In genomic region chr2:166828306-166828705, GRCm38 (mm10) we compare ENCODE assay signal across 27 mouse cellular contexts. TPM values are rescaled to one million over a fixed set of nuclear protein-coding genes. Genes with fewer than 3 reads are reported as not detected.
DNase-seq lines count a peak whose midpoint lies in the region; TF ChIP-seq lines count a peak whose summit lies in the region.
"Had no signal": no experiment of that assay in that cellular context is flagged by ENCODE, and none has a peak within 500 bp of the region (broad histone marks: within the 10 kb centered on the region; RNA-seq: fewer than 3 reads in every experiment).

No protein-coding gene starts in this region.

- no peak overlapping the region for H3K4me3 ChIP-seq in heart, adult 2 months
- H3K4me3 ChIP-seq: embryonic facial prominence, embryonic 13.5 days; forebrain, embryonic 10.5 days; forebrain, embryonic 15.5 days; heart, embryonic 10.5 days; heart, embryonic 15.5 days; intestine, embryonic 15.5 days; limb, embryonic 12.5 days; liver, embryonic 15.5 days; midbrain, embryonic 10.5 days; myocyte; neural tube, embryonic 12.5 days had no signal

- H3K27me3 ChIP-seq in heart, adult 2 months (ENCODE audit: control insufficient read depth, insufficient read depth, low read length): no peaks in the 10 kb centered on the region
- H3K27me3 ChIP-seq: embryonic facial prominence, embryonic 13.5 days; forebrain, embryonic 15.5 days; heart, embryonic 15.5 days; intestine, embryonic 15.5 days; limb, embryonic 12.5 days; liver, embryonic 15.5 days; neural tube, embryonic 12.5 days; Patski had no signal

- H3K27ac ChIP-seq in heart, adult 2 months: no peak overlapping the region
- H3K27ac ChIP-seq: embryonic facial prominence, embryonic 13.5 days; forebrain, embryonic 10.5 days; forebrain, embryonic 15.5 days; heart, embryonic 10.5 days; heart, embryonic 15.5 days; intestine, embryonic 15.5 days; limb, embryonic 12.5 days; liver, embryonic 15.5 days; midbrain, embryonic 10.5 days; neural tube, embryonic 12.5 days had no signal

- no peak for TF ChIP-seq POLR2A in heart, adult 2 months (IDR thresholded peaks at IDR 0.05; ENCODE audit: insufficient read depth, low read depth, low read length)

- no peak for TF ChIP-seq CTCF in heart, adult 2 months (IDR thresholded peaks at IDR 0.05)

- intact Hi-C loops in left cerebral cortex, postnatal 14 days (cut with DNase I): no loop called here
- intact Hi-C loops in left cerebral cortex, postnatal 10 days (cut with DNase I): no loop called here
- intact Hi-C loops in left cerebral cortex, postnatal 25 days (cut with DNase I): no loop called here
- intact Hi-C loops in heart, adult 2 months (cut with DNase I): no loop called here

- H3K9ac ChIP-seq in heart, adult 2 months (ENCODE audit: low read depth, low read length): no peak overlapping the region
- H3K9ac ChIP-seq: embryonic facial prominence, embryonic 13.5 days; forebrain, embryonic 15.5 days; heart, embryonic 15.5 days; intestine, embryonic 15.5 days; limb, embryonic 12.5 days; liver, embryonic 15.5 days; lung, embryonic 14.5 days; neural tube, embryonic 12.5 days had no signal

- peaks cover 5% of the 10 kb centered on the region; the same call in 1 of the 2 replicates for H3K79me2 ChIP-seq in heart, adult 2 months (replicated peaks; ENCODE audit: control insufficient read depth, insufficient read depth, low read length)

- peaks cover 5% of the 10 kb centered on the region for H3K4me1 ChIP-seq in heart, adult 2 months (ENCODE audit: control insufficient read depth, insufficient read depth, low read length)
- H3K4me1 ChIP-seq: embryonic facial prominence, embryonic 13.5 days; forebrain, embryonic 10.5 days; forebrain, embryonic 15.5 days; heart, embryonic 10.5 days; heart, embryonic 15.5 days; intestine, embryonic 15.5 days; limb, embryonic 12.5 days; midbrain, embryonic 10.5 days; neural tube, embryonic 12.5 days had no signal

- no peak for TF ChIP-seq EP300 in heart, adult 2 months (IDR thresholded peaks at IDR 0.05; ENCODE audit: insufficient read depth, low read depth, low read length)

- 87% methylated on average over 12 of the region's 12 CpGs for WGBS in heart, adult 2 months

- DNase-seq in layer of hippocampus, adult 18-20 months (ENCODE audit: low spot score in 2 of 2): peak; percentile 56 to 62
- DNase-seq in layer of hippocampus, adult 9-11 months: no peak
- peak; percentile 38 to 48 for DNase-seq in left cerebral cortex, postnatal 14 days (ENCODE audit: low spot score in 2 of 2)
- DNase-seq in left cerebral cortex, postnatal 10 days (ENCODE audit: extremely low spot score in 1 of 2, low spot score in 2 of 2): no peak
- peak; percentile 52 to 87 for DNase-seq in left cerebral cortex, postnatal 25 days (ENCODE audit: low spot score in 2 of 2)
- DNase-seq in right cerebral cortex, postnatal 36 days (ENCODE audit: low spot score in 2 of 2): peak; percentile 61 to 63
- no peak for DNase-seq in heart, adult 2 months
- DNase-seq: adrenal gland, postnatal 10 days; cerebellum, adult 11-12 months; cerebellum, adult 9-11 months; embryo, embryonic 11 days; gastrocnemius, postnatal 14 days; kidney, adult 2 months; kidney, postnatal 36 days; lung, embryonic 14.5 days had no signal

- H3K36me3 ChIP-seq in heart, adult 2 months (ENCODE audit: control insufficient read depth, insufficient read depth, low read length): no peaks in the 10 kb centered on the region
- H3K36me3 ChIP-seq: forebrain, embryonic 10.5 days; forebrain, embryonic 15.5 days; intestine, embryonic 15.5 days; midbrain, embryonic 10.5 days had no signal

RNA-seq across cellular contexts. Expression of gene Arfgef2, which starts 22.9 kb away (rescaled TPM):
- total RNA-seq in layer of hippocampus, adult 18-20 months (2021): 10 to 100 TPM; 59.4 to 59.5 TPM
- total RNA-seq in left cerebral cortex, postnatal 14 days (2021): 10 to 100 TPM; 45.7 to 49.8 TPM
- 10 to 100 TPM; 39.5 to 44.2 TPM for total RNA-seq in left cerebral cortex, postnatal 10 days (2021)
- 10 to 100 TPM; 52.7 to 54.6 TPM for total RNA-seq in left cerebral cortex, postnatal 25 days (2021)
- 10 to 100 TPM; 45.4 to 50.4 TPM for total RNA-seq in heart, adult 2 months (2021)
- 12.5 and 20.4 TPM in 2 replicates for polyA plus RNA-seq in heart, adult 2 months (2012; rRNA removed)

RNA-seq across cellular contexts. Expression of gene Trp53rkb, which starts 36.0 kb away (rescaled TPM):
- 1 to 10 TPM; 4.5 to 5.2 TPM for total RNA-seq in layer of hippocampus, adult 18-20 months (2021)
- 1 to 10 TPM; 5.7 to 9.3 TPM for total RNA-seq in left cerebral cortex, postnatal 14 days (2021)
- total RNA-seq in left cerebral cortex, postnatal 10 days (2021): 1 to 10 TPM; 6.5 to 8.8 TPM
- total RNA-seq in left cerebral cortex, postnatal 25 days (2021): 1 to 10 TPM; 7.2 to 7.7 TPM
- 1 to 10 TPM; 2.2 to 3.0 TPM for total RNA-seq in heart, adult 2 months (2021)
- polyA plus RNA-seq in heart, adult 2 months (2012; rRNA removed): 1.4 and 1.8 TPM in 2 replicates

Comparison
In these comparisons a context has a peak if more than half of its experiments do, and no peak if none do; other contexts are left out.
1. DNase-seq: peak in layer of hippocampus, adult 18-20 months (2 of 2), left cerebral cortex, postnatal 14 days (2 of 2), left cerebral cortex, postnatal 25 days (2 of 2) and right cerebral cortex, postnatal 36 days (2 of 2); none in layer of hippocampus, adult 9-11 months (single experiment), left cerebral cortex, postnatal 10 days (0 of 2) and heart, adult 2 months (0 of 2).